Mouse (Mus musculus) A20 (cell line): ENCODE results near the gene Lrrc31.

Experiments used
- DNase-seq: peaks from one replicate; pipeline ENCODE4 v3.0.0-alpha.2; 2011; ENCODE audit warnings: low read depth, low spot score

The Lrrc31 gene

GRCm38 (mm10) chr3:30690976-30691375 is 8.7 kb downstream of the Lrrc31 start:
- DNase-seq, result no peak

GRCm38 (mm10) chr3:30687216-30687615 is 12.4 kb downstream of the Lrrc31 start:
- DNase-seq, result no peak

GRCm38 (mm10) chr3:30683190-30683589 is 16.5 kb downstream of the Lrrc31 start:
- no peak for DNase-seq

- no peak for DNase-seq
Observed at GRCm38 (mm10) chr3:30658486-30658885, 41.2 kb downstream of the Lrrc31 start.

- no peak for DNase-seq
Observed at GRCm38 (mm10) chr3:30655937-30656336, 43.7 kb downstream of the Lrrc31 start.

GRCm38 (mm10) chr3:30650062-30650841 is 49.4 kb downstream of the Lrrc31 start:
- no peak for DNase-seq

GRCm38 (mm10) chr3:30648466-30648865 is 51.2 kb downstream of the Lrrc31 start:
- no peak for DNase-seq

GRCm38 (mm10) chr3:30647440-30648090 is 52.1 kb downstream of the Lrrc31 start, which contains the start of gene Lrrc34:
Lrrc34 (minus strand) TSS chr3:30647869.
- DNase-seq, result no peak

GRCm38 (mm10) chr3:30646761-30647160 is 52.9 kb downstream of the Lrrc31 start:
- no peak for DNase-seq

GRCm38 (mm10) chr3:30644207-30644606 is 55.4 kb downstream of the Lrrc31 start, which contains the start of gene Lrriq4:
Lrriq4 (plus strand) TSS chr3:30644507.
- no peak for DNase-seq

- no peak for DNase-seq
Observed at GRCm38 (mm10) chr3:30635629-30636028, 64.0 kb downstream of the Lrrc31 start.

GRCm38 (mm10) chr3:30633681-30634080 is 66.0 kb downstream of the Lrrc31 start:
- no peak for DNase-seq
